Mouse (Mus musculus) megakaryocyte, embryonic 14.5 days (primary cell): ENCODE data around the gene Sf1.

Experiments
- FLI1 ChIP-seq: IDR thresholded peaks from 2 replicates; pipeline ENCODE4 v1.6.1; 2012; ENCODE audit warnings: low read length, inconsistent platforms, mixed read lengths
- GATA1 ChIP-seq: IDR thresholded peaks from 3 replicates; pipeline ENCODE4 v1.6.1; 2012; ENCODE audit warnings: mixed read lengths, low read length, inconsistent platforms, borderline replicate concordance

GRCm38 (mm10) chr19:6335458-6335827 is 28.0 kb upstream of the Sf1 start:
- TF ChIP-seq FLI1 (no peak), GATA1 (no peak)
